Mouse (Mus musculus): ENCODE results near the gene Tfap2b. TPM values are rescaled to one million over a fixed set of nuclear protein-coding genes. Genes with fewer than 3 reads are reported as not detected.
A peak's percentile ranks its signal among the peaks of the same experiment; 100 is the strongest.

The Tfap2b gene
- polyA plus RNA-seq, 1 experiment from 2014 or later = not detected

DNA sequence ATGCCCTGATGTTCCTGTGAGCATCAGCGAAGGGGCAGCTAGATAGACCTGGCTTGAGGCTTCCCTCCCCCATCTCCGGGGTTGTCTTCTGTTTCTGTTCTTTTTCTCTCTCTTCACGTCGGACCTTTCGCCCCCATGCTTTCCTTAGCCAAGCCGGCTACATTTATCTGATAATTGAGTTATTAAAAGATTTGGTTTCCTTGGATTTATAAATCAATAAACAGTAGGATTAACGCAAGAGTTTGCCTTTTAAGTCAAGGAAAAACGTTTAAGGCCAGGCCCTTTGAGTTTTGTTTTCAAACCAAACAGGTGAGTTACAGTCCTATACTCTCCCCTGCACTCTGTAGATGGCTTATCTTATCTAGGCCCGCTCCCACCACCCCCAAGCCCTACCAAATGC is 28.3 kb downstream of the Tfap2b start:
- no peak overlapping the region for H3K27ac ChIP-seq (ENCODE audit: low read depth)
- peaks cover 99% of the 10 kb centered on the region for H3K27me3 ChIP-seq (replicated peaks; ENCODE audit: control insufficient read depth, insufficient read depth, low read length)
- H3K9me3 ChIP-seq (ENCODE audit: control insufficient read depth, low read length) = no peaks in the 10 kb centered on the region
- DNase-seq (ENCODE audit: low spot score) (no peak), ATAC-seq (replicated peaks; ENCODE audit: low FRiP score, low TSS enrichment, low read depth) (no peak)
- no peaks in the 10 kb centered on the region for H3K4me1 ChIP-seq (replicated peaks; ENCODE audit: control insufficient read depth, insufficient read depth, low read length)
- no peak overlapping the region for H3K9ac ChIP-seq (ENCODE audit: low read length)
- 7% methylated on average over 9 of the region's 9 CpGs for WGBS
- H3K4me3 ChIP-seq (ENCODE audit: low read depth, low read length) = no peak overlapping the region
- H3K4me2 ChIP-seq (ENCODE audit: low read length) = no peak overlapping the region
- no peaks in the 10 kb centered on the region for H3K36me3 ChIP-seq (ENCODE audit: control insufficient read depth, insufficient read depth, low read length)

DNA sequence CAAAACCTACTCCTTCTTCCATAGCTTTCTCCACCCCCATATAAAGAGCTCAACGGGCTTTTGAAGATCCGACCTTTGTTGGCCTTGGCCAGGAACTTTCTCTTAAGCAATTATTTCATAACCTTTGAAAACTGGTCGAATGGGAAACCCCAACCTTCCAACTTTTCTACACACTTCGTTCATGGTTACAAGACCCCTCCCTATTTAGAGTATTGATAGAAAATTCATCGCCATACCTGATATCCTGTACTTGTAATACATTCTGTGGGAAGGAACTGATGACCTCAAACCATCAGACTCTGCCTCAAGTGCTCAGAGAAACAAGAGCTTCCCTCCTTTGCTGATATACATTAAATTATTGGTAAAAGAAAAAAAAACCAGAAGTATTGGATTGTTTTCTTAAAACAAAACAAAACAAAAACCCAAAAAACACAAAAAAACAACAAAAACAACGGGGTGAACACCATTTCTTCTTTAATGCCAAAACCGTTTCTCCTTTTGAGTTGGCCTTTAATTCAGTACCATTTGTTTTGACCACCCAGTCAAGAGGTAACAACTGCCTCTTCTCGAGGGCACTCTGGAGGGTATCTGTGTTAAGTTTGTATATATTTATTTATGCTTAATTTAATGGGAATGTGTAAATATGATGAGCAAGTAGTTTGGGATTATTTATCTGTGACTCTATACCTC is 29.2 kb downstream of the Tfap2b start:
- DNase-seq (ENCODE audit: low spot score) (no peak), ATAC-seq (replicated peaks; ENCODE audit: low FRiP score, low TSS enrichment, low read depth) (no peak)
- H3K4me3 ChIP-seq (ENCODE audit: low read depth, low read length) = no peak overlapping the region
- H3K27me3 ChIP-seq (replicated peaks; ENCODE audit: control insufficient read depth, insufficient read depth, low read length) = peaks cover 99% of the 10 kb centered on the region
- H3K9me3 ChIP-seq (ENCODE audit: control insufficient read depth, low read length) = no peaks in the 10 kb centered on the region
- no peaks in the 10 kb centered on the region for H3K36me3 ChIP-seq (ENCODE audit: control insufficient read depth, insufficient read depth, low read length)
- H3K4me2 ChIP-seq (ENCODE audit: low read length) = no peak overlapping the region
- H3K27ac ChIP-seq (ENCODE audit: low read depth) = no peak overlapping the region
- no peak overlapping the region for H3K9ac ChIP-seq (ENCODE audit: low read length)
- WGBS = 8% methylated on average over 8 of the region's 8 CpGs
- H3K4me1 ChIP-seq (replicated peaks; ENCODE audit: control insufficient read depth, insufficient read depth, low read length) = no peaks in the 10 kb centered on the region

- no peaks in the 10 kb centered on the region for H3K9me3 ChIP-seq (ENCODE audit: control insufficient read depth, low read length)
- DNase-seq (ENCODE audit: low spot score) = no peak
- no peak overlapping the region for H3K4me3 ChIP-seq (ENCODE audit: low read depth, low read length)
- no peak overlapping the region for H3K27ac ChIP-seq (ENCODE audit: low read depth)
- H3K27me3 ChIP-seq (replicated peaks; ENCODE audit: control insufficient read depth, insufficient read depth, low read length) = peaks cover 95% of the 10 kb centered on the region
- no peak for ATAC-seq (replicated peaks; ENCODE audit: low FRiP score, low TSS enrichment, low read depth)
- H3K9ac ChIP-seq (ENCODE audit: low read length) = no peak overlapping the region
- H3K36me3 ChIP-seq (ENCODE audit: control insufficient read depth, insufficient read depth, low read length) = no peaks in the 10 kb centered on the region
- H3K4me2 ChIP-seq (ENCODE audit: low read length) = no peak overlapping the region
- H3K4me1 ChIP-seq (replicated peaks; ENCODE audit: control insufficient read depth, insufficient read depth, low read length) = no peaks in the 10 kb centered on the region
Observed at GRCm38 (mm10) chr1:19240054-19240453, 31.3 kb downstream of the Tfap2b start.

DNA sequence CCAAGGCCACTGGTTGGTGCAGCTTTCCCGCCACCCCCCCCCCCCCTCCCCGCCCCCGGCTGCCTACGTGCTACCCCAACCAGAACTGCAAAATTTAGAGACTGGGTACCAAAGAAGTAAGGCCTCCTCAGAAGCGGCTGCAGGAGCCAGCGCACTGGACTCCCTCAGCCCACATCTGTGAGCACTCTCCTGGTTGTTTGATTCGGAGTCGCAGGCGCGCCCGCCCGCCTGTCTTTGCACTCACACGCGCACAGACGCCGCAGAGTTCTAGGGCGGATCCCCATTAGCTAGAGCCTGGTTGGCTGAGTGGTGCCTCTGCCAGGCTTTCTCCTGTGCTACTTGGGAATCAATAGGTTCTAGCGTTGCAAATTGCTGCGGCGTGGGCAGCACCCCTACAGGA is 32.6 kb downstream of the Tfap2b start:
- 0% methylated on average over 20 of the region's 20 CpGs for WGBS
- no peaks in the 10 kb centered on the region for H3K4me1 ChIP-seq (replicated peaks; ENCODE audit: control insufficient read depth, insufficient read depth, low read length)
- H3K9ac ChIP-seq (ENCODE audit: low read length) = no peak overlapping the region
- H3K4me2 ChIP-seq (ENCODE audit: low read length) = peak overlapping the region; percentile 33
- peaks cover 82% of the 10 kb centered on the region for H3K27me3 ChIP-seq (replicated peaks; ENCODE audit: control insufficient read depth, insufficient read depth, low read length)
- ATAC-seq (replicated peaks; ENCODE audit: low FRiP score, low TSS enrichment, low read depth) (0 out of 2 replicates have a peak, but pooled peaks have one; percentile 36), DNase-seq (ENCODE audit: low spot score) (no peak)
- 0 out of 2 replicates have a peak overlapping the region, but pooled peaks have one; percentile 15 for H3K4me3 ChIP-seq (ENCODE audit: low read depth, low read length)
- no peaks in the 10 kb centered on the region for H3K9me3 ChIP-seq (ENCODE audit: control insufficient read depth, low read length)
- no peaks in the 10 kb centered on the region for H3K36me3 ChIP-seq (ENCODE audit: control insufficient read depth, insufficient read depth, low read length)
- no peak overlapping the region for H3K27ac ChIP-seq (ENCODE audit: low read depth)

DNA sequence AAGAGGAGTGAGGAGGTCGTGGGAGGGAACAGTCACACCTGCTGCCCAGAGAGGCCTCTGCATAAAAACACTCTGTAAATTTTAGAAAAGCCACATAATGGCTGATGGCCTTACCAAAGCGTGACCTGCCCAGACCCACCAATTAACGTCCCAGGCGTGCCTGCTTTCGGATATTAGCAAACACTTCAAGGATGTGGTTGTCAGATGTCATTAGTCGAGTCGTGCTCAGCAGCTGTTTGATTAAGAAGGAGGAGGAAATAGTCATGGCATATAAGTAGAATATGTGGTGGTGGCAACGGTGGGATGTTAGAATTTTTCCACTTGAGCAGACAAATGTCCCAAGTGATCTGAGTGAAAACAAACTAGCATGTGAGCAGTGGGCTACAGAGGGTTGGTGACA is 33.3 kb downstream of the Tfap2b start:
- Histone ChIP-seq H3K4me3 (ENCODE audit: low read depth, low read length) (no peak overlapping the region), H3K27me3 (replicated peaks; ENCODE audit: control insufficient read depth, insufficient read depth, low read length) (peaks cover 75% of the 10 kb centered on the region), H3K9me3 (ENCODE audit: control insufficient read depth, low read length) (no peaks in the 10 kb centered on the region), H3K36me3 (ENCODE audit: control insufficient read depth, insufficient read depth, low read length) (no peaks in the 10 kb centered on the region), H3K27ac (ENCODE audit: low read depth) (no peak overlapping the region), H3K4me2 (ENCODE audit: low read length) (no peak overlapping the region), H3K4me1 (replicated peaks; ENCODE audit: control insufficient read depth, insufficient read depth, low read length) (no peaks in the 10 kb centered on the region), H3K9ac (ENCODE audit: low read length) (no peak overlapping the region)
- ATAC-seq (replicated peaks; ENCODE audit: low FRiP score, low TSS enrichment, low read depth) (no peak), DNase-seq (ENCODE audit: low spot score) (no peak)
- 3% methylated on average over 8 of the region's 8 CpGs for WGBS

DNA sequence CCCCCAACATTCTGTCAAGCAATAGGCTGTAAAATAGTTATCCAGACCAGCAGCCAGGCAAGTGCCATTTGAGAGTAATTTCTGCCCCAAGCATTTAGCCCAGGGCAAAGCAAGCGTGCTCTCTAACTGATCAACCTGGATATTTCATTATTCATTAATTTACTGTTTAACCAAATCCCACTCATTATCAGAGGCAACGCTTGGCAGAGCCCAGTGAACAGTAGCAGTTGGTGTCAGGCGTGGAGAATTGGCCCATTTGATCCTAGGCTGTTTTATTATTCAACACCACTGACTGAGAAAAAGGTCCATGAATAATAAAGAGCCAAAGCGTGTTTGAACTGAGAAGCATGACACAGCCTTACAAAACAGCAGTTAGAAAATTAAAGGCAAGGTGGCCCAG is 36.3 kb downstream of the Tfap2b start:
- H3K36me3 ChIP-seq (ENCODE audit: control insufficient read depth, insufficient read depth, low read length) = no peaks in the 10 kb centered on the region
- ATAC-seq (replicated peaks; ENCODE audit: low FRiP score, low TSS enrichment, low read depth) = no peak
- no peaks in the 10 kb centered on the region for H3K9me3 ChIP-seq (ENCODE audit: control insufficient read depth, low read length)
- 52% methylated on average over 4 of the region's 4 CpGs for WGBS
- H3K4me1 ChIP-seq (replicated peaks; ENCODE audit: control insufficient read depth, insufficient read depth, low read length) = no peaks in the 10 kb centered on the region
- no peak overlapping the region for H3K4me2 ChIP-seq (ENCODE audit: low read length)
- no peak for DNase-seq (ENCODE audit: low spot score)
- H3K9ac ChIP-seq (ENCODE audit: low read length) = no peak overlapping the region
- H3K4me3 ChIP-seq (ENCODE audit: low read depth, low read length) = no peak overlapping the region
- H3K27me3 ChIP-seq (replicated peaks; ENCODE audit: control insufficient read depth, insufficient read depth, low read length) = peaks cover 46% of the 10 kb centered on the region
- no peak overlapping the region for H3K27ac ChIP-seq (ENCODE audit: low read depth)

GRCm38 (mm10) chr1:19251286-19251685 is 42.6 kb downstream of the Tfap2b start:
- DNase-seq (ENCODE audit: low spot score) (no peak), ATAC-seq (replicated peaks; ENCODE audit: low FRiP score, low TSS enrichment, low read depth) (no peak)
- Histone ChIP-seq H3K36me3 (ENCODE audit: control insufficient read depth, insufficient read depth, low read length) (no peaks in the 10 kb centered on the region), H3K4me3 (ENCODE audit: low read depth, low read length) (no peak overlapping the region), H3K9ac (ENCODE audit: low read length) (no peak overlapping the region), H3K9me3 (ENCODE audit: control insufficient read depth, low read length) (no peaks in the 10 kb centered on the region), H3K4me1 (replicated peaks; ENCODE audit: control insufficient read depth, insufficient read depth, low read length) (no peaks in the 10 kb centered on the region), H3K27ac (ENCODE audit: low read depth) (no peak overlapping the region), H3K4me2 (ENCODE audit: low read length) (no peak overlapping the region), H3K27me3 (replicated peaks; ENCODE audit: control insufficient read depth, insufficient read depth, low read length) (no peaks in the 10 kb centered on the region)
- 62% methylated on average over 6 of the region's 6 CpGs for WGBS

GRCm38 (mm10) chr1:19269596-19269995 is 60.9 kb downstream of the Tfap2b start:
- H3K9me3 ChIP-seq (ENCODE audit: control insufficient read depth, low read length) = no peaks in the 10 kb centered on the region
- 86% methylated on average over 1 of the region's 1 CpGs for WGBS
- no peak overlapping the region for H3K27ac ChIP-seq (ENCODE audit: low read depth)
- ATAC-seq (replicated peaks; ENCODE audit: low FRiP score, low TSS enrichment, low read depth) (no peak), DNase-seq (ENCODE audit: low spot score) (no peak)
- H3K4me2 ChIP-seq (ENCODE audit: low read length) = no peak overlapping the region
- no peaks in the 10 kb centered on the region for H3K27me3 ChIP-seq (replicated peaks; ENCODE audit: control insufficient read depth, insufficient read depth, low read length)
- H3K9ac ChIP-seq (ENCODE audit: low read length) = no peak overlapping the region
- H3K4me3 ChIP-seq (ENCODE audit: low read depth, low read length) = no peak overlapping the region
- H3K4me1 ChIP-seq (replicated peaks; ENCODE audit: control insufficient read depth, insufficient read depth, low read length) = no peaks in the 10 kb centered on the region
- no peaks in the 10 kb centered on the region for H3K36me3 ChIP-seq (ENCODE audit: control insufficient read depth, insufficient read depth, low read length)
